Mouse (Mus musculus) megakaryocyte, embryonic 14.5 days (primary cell): ENCODE measurements around the gene Anln.

ENCODE experiments used
- FLI1 ChIP-seq: IDR thresholded peaks from 2 replicates; pipeline ENCODE4 v1.6.1; 2012; ENCODE audit warnings: low read length, inconsistent platforms, mixed read lengths
- GATA1 ChIP-seq: IDR thresholded peaks from 3 replicates; pipeline ENCODE4 v1.6.1; 2012; ENCODE audit warnings: mixed read lengths, low read length, inconsistent platforms, borderline replicate concordance

DNA sequence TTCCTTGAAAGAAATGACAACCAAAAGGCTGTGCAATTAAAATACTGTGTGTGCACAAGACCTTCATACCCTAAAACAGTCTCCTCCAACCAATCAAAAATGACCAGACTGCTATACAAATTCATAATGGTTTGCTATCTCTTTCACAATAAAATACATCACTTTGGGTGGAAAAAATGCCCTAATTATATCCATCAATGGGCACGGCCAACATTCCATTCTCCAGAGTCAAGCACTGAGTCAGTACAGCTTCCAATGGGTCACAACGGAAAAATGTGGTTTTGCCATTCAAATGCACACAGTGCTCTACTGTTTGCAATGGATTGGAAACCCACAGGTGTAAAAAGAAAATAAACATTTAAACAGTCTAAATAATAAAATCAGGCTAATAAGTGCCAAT, 3.1 kb downstream of the Anln start:
- TF ChIP-seq GATA1 (no peak), FLI1 (no peak)
